Mouse (Mus musculus) left cerebral cortex, postnatal 10 days (tissue): Measurements from ENCODE around the gene Kantr. TPM values are rescaled to one million over a fixed set of nuclear protein-coding genes. Genes with fewer than 3 reads are reported as not detected.
"Not testable (repeated sequence)": the region's sequence is repeated elsewhere in the genome, so short reads cannot be mapped to it uniquely, and the experiment has no call there.

Experiments used
- DNase-seq, 2 experiments: peaks; one replicate each; pipeline ENCODE4 v3.0.0; 2021 to 2022; ENCODE audit warnings: low spot score in 2 of 2, mixed read lengths in 1 of 2; ENCODE audit errors: extremely low spot score in 1 of 2
- intact Hi-C: fragments of 180-260 bp; cut with DNase I; formaldehyde crosslinking; loops from one replicate; pipeline ENCODE4 v1.15.1; 2025
- total RNA-seq, 2 experiments: library from RNA; stranded (reverse); gene quantifications; 2 replicates each; pipeline ENCODE4 v1.2.3; 2021

Kantr gene
- total RNA-seq, result 10 to 100 TPM; 48.6 to 50.3 TPM

DNA sequence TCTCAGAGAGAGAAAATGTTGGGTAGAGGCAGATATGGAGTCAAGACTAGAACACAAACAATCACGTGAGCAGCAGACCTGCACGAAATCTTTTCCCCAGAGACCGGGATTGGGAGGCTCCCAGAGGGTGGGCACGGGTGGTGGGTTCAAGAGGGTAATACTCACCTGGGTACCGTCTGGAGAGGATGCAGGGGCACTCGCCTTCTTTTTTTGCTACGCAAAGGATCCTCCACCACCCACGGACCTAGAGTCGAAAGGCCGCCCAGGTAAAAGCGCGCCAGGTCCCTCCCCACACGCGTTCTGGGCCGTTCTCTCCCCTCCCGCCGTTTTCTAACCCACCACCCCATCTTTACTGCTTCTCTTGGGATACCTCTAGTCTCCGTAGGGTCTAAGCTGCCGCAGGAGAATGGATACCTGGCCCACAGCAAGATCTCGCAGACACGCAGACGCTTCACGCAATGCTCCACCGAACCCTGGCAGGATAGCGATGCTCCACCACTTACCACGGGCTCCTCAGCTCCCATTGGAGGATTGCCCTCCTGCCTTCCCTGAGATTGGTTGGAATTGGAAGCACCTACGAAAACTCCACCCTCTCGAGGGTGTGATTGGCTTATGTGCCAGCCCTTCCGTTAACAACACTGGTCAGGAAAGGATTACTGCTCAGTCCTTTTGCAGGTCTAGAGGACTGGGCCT is at the start of gene Kantr:
Kantr (minus strand) TSS at position 500 of the 693 bp plus-strand sequence.
- DNase-seq, result peak; percentile 77 to 82
- intact Hi-C loops, result no loop called here

GRCm38 (mm10) chrX:152368397-152369273 is 41.3 kb upstream of the Kantr start, which contains the start of gene Gpr173:
Gene Gpr173, minus strand, starts transcription at chrX:152368704.
- peak; percentile 36 to 80 for DNase-seq
- intact Hi-C loops, result no loop called here

DNA sequence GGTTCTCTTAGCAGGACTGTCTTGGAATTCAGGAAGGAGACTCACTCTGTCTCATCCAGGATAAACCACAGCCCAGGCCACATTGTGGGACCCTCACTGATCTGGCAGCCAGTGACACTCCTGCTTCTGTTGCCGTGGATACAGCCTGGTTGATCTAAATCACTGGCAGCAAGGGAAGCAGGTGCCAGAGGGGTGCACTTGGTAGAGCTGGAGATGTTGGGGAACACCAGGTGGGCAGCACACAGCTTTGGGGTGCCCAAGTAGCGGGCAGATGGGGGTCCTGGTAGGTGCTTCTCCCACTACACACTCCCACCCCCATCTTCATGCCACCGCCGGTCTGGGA is 40.7 kb upstream of the Kantr start:
- intact Hi-C loops, result no loop called here
- peak in 1 of 2 experiments; percentile 18 for DNase-seq

- peak in 1 of 2 experiments; percentile 20 for DNase-seq
- intact Hi-C loops, result no loop called here
Observed at GRCm38 (mm10) chrX:152366418-152366817, 39.1 kb upstream of the Kantr start.

GRCm38 (mm10) chrX:152352553-152353153 is 25.4 kb upstream of the Kantr start:
- intact Hi-C loops, result no loop called here
- DNase-seq, result no peak

DNA sequence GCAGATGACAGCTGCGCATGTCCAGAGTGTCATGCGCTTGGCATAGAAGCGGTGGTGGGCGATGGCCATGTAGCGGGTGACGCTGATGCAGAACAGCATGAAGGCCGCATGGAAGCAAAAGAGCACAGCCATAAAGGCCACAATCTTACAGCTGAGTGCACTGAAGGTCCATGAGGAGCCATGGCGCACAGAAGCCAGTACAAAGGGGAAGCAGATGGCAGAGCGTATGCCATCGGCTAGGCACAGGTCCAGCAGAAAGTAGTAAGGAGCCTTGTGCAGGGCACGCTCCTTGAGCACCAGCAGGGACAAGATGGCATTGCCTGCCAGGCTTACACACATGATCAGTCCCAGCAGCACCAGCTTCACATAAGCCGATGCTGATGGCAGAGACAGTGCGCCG is 19.7 kb upstream of the Kantr start:
- no peak for DNase-seq
- intact Hi-C loops, result no loop called here

DNA sequence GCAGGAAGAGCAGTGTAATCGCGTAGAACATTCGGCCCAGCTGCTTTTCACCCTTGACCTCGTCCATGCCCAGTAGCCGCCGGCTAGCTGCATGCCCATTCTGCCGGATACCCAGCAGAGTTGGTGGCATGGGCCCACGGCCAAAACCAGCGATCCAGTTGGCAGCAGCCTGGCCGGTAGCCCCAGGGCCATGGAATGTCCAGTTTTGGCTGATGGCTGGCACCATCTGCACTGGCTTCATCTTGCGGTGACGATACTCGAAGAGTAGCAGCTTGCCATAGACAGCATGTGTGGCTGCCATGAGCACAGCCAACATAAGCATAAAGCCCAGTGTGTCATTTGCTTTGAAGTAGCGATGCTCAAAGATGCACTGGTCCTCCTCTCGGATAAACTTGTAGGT is 19.3 kb upstream of the Kantr start:
- intact Hi-C loops, result no loop called here
- DNase-seq, result no peak

GRCm38 (mm10) chrX:152342903-152343302 is 15.6 kb upstream of the Kantr start:
- intact Hi-C loops, result no loop called here
- no peak for DNase-seq

GRCm38 (mm10) chrX:152342358-152342901 is 15.1 kb upstream of the Kantr start, which contains the start of gene Tspyl2:
Gene Tspyl2, minus strand, starts transcription at chrX:152342425.
- DNase-seq, result peak; percentile 95 to 97
- intact Hi-C loops, result no loop called here

DNA sequence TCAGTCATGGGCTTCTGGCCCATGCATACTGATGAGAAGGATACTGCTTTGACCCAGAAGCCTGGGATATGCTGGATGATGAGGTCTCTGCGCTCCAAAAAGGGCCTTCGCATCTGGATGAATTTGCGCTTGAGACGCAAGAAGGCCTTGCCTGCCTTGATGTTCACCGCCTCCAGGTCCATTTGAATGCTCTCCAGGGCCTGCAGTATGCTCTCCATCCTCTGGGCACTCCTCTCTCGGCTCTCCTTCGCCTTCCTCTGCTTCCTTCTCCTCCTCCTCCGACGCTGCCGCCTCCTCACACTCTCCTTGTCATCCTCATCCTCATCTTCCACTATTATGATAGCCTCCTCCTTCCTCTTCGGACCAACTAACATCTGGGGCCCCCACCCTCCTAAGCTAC is 14.2 kb upstream of the Kantr start:
- no peak for DNase-seq
- intact Hi-C loops, result no loop called here

DNA sequence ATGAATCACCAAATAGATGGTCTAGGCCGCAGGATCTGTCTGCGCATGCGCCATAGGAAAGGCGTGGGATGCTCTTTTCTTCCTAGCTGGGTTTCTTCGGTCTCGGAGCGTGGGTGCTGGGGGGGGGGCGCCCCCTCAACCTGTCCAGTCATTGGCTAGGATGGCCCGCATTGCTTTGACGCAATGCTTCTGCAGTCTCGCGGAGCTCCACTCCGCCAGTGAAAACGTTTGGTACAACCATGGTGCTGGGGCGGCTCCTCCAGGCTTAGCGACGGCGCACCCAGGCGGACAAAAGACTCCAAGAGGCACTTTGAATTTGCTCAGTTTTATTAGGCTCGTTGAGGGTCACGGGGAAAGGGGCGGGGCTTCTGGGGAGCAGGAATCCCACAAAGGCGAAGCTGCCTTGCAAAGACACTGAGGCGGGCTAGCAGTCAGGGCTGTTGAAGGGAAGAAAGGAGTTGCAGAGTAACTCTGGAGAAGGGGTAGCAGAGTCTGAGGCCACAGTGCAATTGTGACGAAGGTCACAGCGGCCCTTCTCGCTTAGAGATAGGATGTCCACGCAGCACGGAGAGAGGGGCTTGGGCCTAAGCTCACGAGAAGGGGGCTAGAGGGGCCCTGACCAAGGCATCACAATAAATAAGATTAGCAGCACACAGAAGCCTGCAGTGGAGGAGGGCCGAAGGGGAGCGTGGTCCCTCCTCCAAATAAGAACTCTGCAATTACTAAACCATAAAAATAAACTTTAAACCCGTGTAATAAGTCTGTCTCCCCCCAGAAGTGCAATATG is 9.4 kb upstream of the Kantr start:
- DNase-seq, result peak; percentile 81 to 93
- intact Hi-C loops, result no loop called here

GRCm38 (mm10) chrX:152336123-152336522 is 8.8 kb upstream of the Kantr start:
- intact Hi-C loops, DNase-seq: not testable (repeated sequence)

GRCm38 (mm10) chrX:152329400-152329799 is 2.1 kb upstream of the Kantr start:
- intact Hi-C loops, DNase-seq: not testable (repeated sequence)

DNA sequence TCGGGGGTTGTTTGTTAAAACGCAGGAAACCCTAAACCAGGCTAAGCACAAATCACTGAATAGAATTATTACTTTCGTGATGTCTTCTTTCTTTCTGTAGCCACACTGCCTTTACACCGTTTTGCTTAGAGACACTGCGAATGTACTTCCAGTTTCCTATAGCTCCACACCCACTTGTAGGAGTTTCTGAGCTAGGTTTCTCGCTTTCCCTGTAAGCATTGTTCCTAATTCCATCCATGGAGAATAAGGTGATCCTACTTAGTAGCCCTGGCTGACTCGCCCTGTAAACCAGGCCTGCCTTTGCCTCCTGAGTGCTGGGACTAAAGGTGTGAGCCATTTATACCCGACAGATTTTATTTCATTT is 376 bp upstream of the Kantr start:
- DNase-seq, result no peak
- intact Hi-C loops, result no loop called here

GRCm38 (mm10) chrX:152323584-152323983 is 3.7 kb downstream of the Kantr start:
- intact Hi-C loops, result no loop called here
- DNase-seq, result no peak

- DNase-seq, result no peak
- intact Hi-C loops, result no loop called here
Observed at GRCm38 (mm10) chrX:152322776-152323175, 4.5 kb downstream of the Kantr start.

GRCm38 (mm10) chrX:152320535-152320934 is 6.8 kb downstream of the Kantr start:
- DNase-seq, result no peak
- intact Hi-C loops, result no loop called here

- peak; percentile 20 to 35 for DNase-seq
- intact Hi-C loops, result no loop called here
Observed at GRCm38 (mm10) chrX:152307942-152308341, 19.4 kb downstream of the Kantr start.

GRCm38 (mm10) chrX:152307371-152307770 is 19.9 kb downstream of the Kantr start:
- no peak for DNase-seq
- intact Hi-C loops, result no loop called here
